Mouse (Mus musculus) liver, embryonic 14.5 days (tissue): ENCODE measurements around the gene Decr2.

Experiments used
- CTCF ChIP-seq: IDR thresholded peaks from 2 replicates; pipeline ENCODE4 v1.5.1; 2016; ENCODE audit warnings: antibody characterized with exemption, low read depth, control low read depth
- EP300 ChIP-seq: IDR thresholded peaks from 2 replicates; pipeline ENCODE4 v1.6.1; 2016; ENCODE audit warnings: antibody characterized with exemption, low read depth

- TF ChIP-seq EP300, result no peak
- no peak for TF ChIP-seq CTCF
These were observed 47.6 kb upstream of the Decr2 start for GRCm38 (mm10) chr17:26137751-26138130.
